Mouse (Mus musculus) cerebellum, postnatal 10 days (tissue): ENCODE measurements around the gene Capzb.

Experiments
- DNase-seq, 2 experiments: peaks; one replicate each; pipeline ENCODE4 v3.0.0; 2021; ENCODE audit warnings: mixed read lengths in 2 of 2

The Capzb gene

GRCm38 (mm10) chr4:139209130-139209840, 16.6 kb downstream of the Capzb start:
- DNase-seq: no peak

- no peak for DNase-seq
These were observed 19.5 kb downstream of the Capzb start for GRCm38 (mm10) chr4:139211975-139212831.

GRCm38 (mm10) chr4:139213086-139213485, 20.4 kb downstream of the Capzb start:
- DNase-seq: no peak

- DNase-seq: no peak
These were observed 21.3 kb downstream of the Capzb start for GRCm38 (mm10) chr4:139213935-139214371.

GRCm38 (mm10) chr4:139216566-139216965, 23.9 kb downstream of the Capzb start:
- DNase-seq: no peak

- no peak for DNase-seq
These were observed 25.8 kb downstream of the Capzb start for GRCm38 (mm10) chr4:139218539-139218938.

- DNase-seq: no peak
These were observed 27.0 kb downstream of the Capzb start for GRCm38 (mm10) chr4:139219656-139220055.

GRCm38 (mm10) chr4:139220978-139221377, 28.3 kb downstream of the Capzb start:
- DNase-seq: peak; percentile 49 to 58

- no peak for DNase-seq
These were observed 29.1 kb downstream of the Capzb start for GRCm38 (mm10) chr4:139221837-139222236.

GRCm38 (mm10) chr4:139225115-139225514, 32.4 kb downstream of the Capzb start:
- no peak for DNase-seq

GRCm38 (mm10) chr4:139225944-139226343, 33.2 kb downstream of the Capzb start:
- DNase-seq: no peak

GRCm38 (mm10) chr4:139226504-139227216, 34.0 kb downstream of the Capzb start:
- no peak for DNase-seq

- DNase-seq: no peak
These were observed 35.2 kb downstream of the Capzb start for GRCm38 (mm10) chr4:139227923-139228322.

GRCm38 (mm10) chr4:139229271-139229670, 36.6 kb downstream of the Capzb start:
- DNase-seq: no peak

GRCm38 (mm10) chr4:139230376-139231120, 37.8 kb downstream of the Capzb start:
- DNase-seq: peak; percentile 43 to 51

- no peak for DNase-seq
These were observed 38.5 kb downstream of the Capzb start for GRCm38 (mm10) chr4:139231163-139231562.

- DNase-seq: peak; percentile 73 to 79
These were observed 39.9 kb downstream of the Capzb start for GRCm38 (mm10) chr4:139232479-139233145.

- DNase-seq: no peak
These were observed 40.4 kb downstream of the Capzb start for GRCm38 (mm10) chr4:139233146-139233495.

GRCm38 (mm10) chr4:139233755-139234254, 41.1 kb downstream of the Capzb start:
- no peak for DNase-seq

- no peak for DNase-seq
These were observed 41.6 kb downstream of the Capzb start for GRCm38 (mm10) chr4:139234261-139234660.

GRCm38 (mm10) chr4:139235556-139235955, 42.9 kb downstream of the Capzb start:
- no peak for DNase-seq

GRCm38 (mm10) chr4:139238612-139239011, 45.9 kb downstream of the Capzb start:
- no peak for DNase-seq
